8 mouse cellular contexts compared by ENCODE assay signal in the genomic region with DNA sequence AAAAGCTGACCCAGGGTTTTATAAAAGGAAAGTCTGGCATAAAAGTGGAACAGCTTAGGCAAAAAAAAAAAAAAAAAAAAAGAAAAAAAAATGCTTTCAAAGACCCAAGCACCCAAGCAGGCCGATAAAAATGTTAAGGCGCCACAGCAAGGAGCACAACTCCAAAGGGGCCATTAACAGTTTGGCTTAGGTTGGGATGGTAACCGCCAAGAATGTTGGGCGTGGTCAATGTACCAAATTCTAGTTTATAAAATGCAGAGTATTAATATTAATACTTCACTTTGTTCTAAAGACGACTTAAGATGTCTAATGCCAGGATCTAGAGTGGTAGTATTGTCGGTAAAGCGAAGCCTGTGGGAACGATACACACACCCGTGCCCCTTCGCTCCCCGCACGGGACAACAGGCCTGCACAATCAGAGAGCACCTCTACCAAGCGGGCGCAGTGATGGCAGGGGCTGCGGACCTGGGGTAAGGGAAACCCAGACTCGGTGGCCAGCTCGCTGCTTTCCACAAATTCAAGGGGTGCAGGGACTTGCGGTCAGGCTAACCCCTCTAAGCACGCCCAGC. TPM values are rescaled to one million over a fixed set of nuclear protein-coding genes. Genes with fewer than 3 reads are reported as not detected.
A peak's percentile ranks its signal among the peaks of the same experiment; 100 is the strongest.
DNase-seq lines count a peak whose midpoint lies in the region; ATAC-seq and TF ChIP-seq lines count a peak whose summit lies in the region.

No protein-coding gene starts in this region.

- peak overlapping the region; percentile 94 for H3K4me3 ChIP-seq in lung, adult 2 months (replicated peaks; ENCODE audit: extremely low read depth, low read depth, low read length)
- H3K4me3 ChIP-seq in embryonic facial prominence, embryonic 10.5 days = peak overlapping the region; percentile 96
- peak overlapping the region; percentile 97 for H3K4me3 ChIP-seq in hindbrain, embryonic 14.5 days (replicated peaks; ENCODE audit: low read length)
- peak overlapping the region; percentile 96 for H3K4me3 ChIP-seq in midbrain, embryonic 10.5 days

- TF ChIP-seq CTCF in lung, adult 2 months (IDR thresholded peaks at IDR 0.05; ENCODE audit: insufficient read depth, low read length) = no peak

- no peaks in the 10 kb centered on the region for H3K9me3 ChIP-seq in embryonic facial prominence, embryonic 10.5 days
- H3K9me3 ChIP-seq in hindbrain, embryonic 14.5 days (ENCODE audit: control insufficient read depth, low read length) = no peaks in the 10 kb centered on the region
- no peaks in the 10 kb centered on the region for H3K9me3 ChIP-seq in midbrain, embryonic 10.5 days (replicated peaks)

- H3K27ac ChIP-seq in embryonic facial prominence, embryonic 10.5 days (replicated peaks) = peak overlapping the region; percentile 99
- H3K27ac ChIP-seq in hindbrain, embryonic 14.5 days = peak overlapping the region; percentile 97
- H3K27ac ChIP-seq in midbrain, embryonic 10.5 days (replicated peaks) = peak overlapping the region; percentile 97

- no peak for DNase-seq in lung, adult 2 months
- no peak for DNase-seq in lung, postnatal 14 days
- DNase-seq in embryonic facial prominence, embryonic 10.5 days (ENCODE audit: low spot score) = no peak
- no peak for DNase-seq in hindbrain, embryonic 14.5 days (ENCODE audit: low spot score)
- DNase-seq in midbrain, embryonic 10.5 days (ENCODE audit: low spot score) = no peak
- DNase-seq in layer of hippocampus, postnatal 25 days (ENCODE audit: extremely low spot score in 1 of 2, low spot score in 1 of 2) = no peak
- DNase-seq in cerebellum, adult 11-12 months = no peak
- DNase-seq in right cerebral cortex, postnatal 4 days = no peak

- H3K9ac ChIP-seq in hindbrain, embryonic 14.5 days = peak overlapping the region; percentile 92

- no peak for TF ChIP-seq POLR2A in lung, adult 2 months (IDR thresholded peaks at IDR 0.05; ENCODE audit: borderline replicate concordance, extremely low read depth, low read depth, low read length)

- H3K4me2 ChIP-seq in hindbrain, embryonic 14.5 days (replicated peaks) = peak overlapping the region; percentile 90

- ATAC-seq in hindbrain, embryonic 14.5 days (ENCODE audit: low FRiP score) = no peak

- H3K27me3 ChIP-seq in embryonic facial prominence, embryonic 10.5 days (replicated peaks; ENCODE audit: low read depth, poor library complexity, severe bottlenecking) = peaks cover 5% of the 10 kb centered on the region; the same call in 1 of the 2 replicates
- H3K27me3 ChIP-seq in hindbrain, embryonic 14.5 days (ENCODE audit: control insufficient read depth, insufficient read depth, low read length) = no peaks in the 10 kb centered on the region
- peaks cover 10% of the 10 kb centered on the region for H3K27me3 ChIP-seq in midbrain, embryonic 10.5 days (ENCODE audit: low read depth, poor library complexity, severe bottlenecking)

- no peaks in the 10 kb centered on the region for H3K4me1 ChIP-seq in lung, adult 2 months (ENCODE audit: control insufficient read depth, insufficient read depth, low read length)
- H3K4me1 ChIP-seq in embryonic facial prominence, embryonic 10.5 days = peaks cover 27% of the 10 kb centered on the region
- H3K4me1 ChIP-seq in hindbrain, embryonic 14.5 days (replicated peaks; ENCODE audit: control insufficient read depth, insufficient read depth, low read length) = peaks cover 25% of the 10 kb centered on the region
- H3K4me1 ChIP-seq in midbrain, embryonic 10.5 days = peaks cover 34% of the 10 kb centered on the region

- no peaks in the 10 kb centered on the region for H3K36me3 ChIP-seq in embryonic facial prominence, embryonic 10.5 days (replicated peaks)
- no peaks in the 10 kb centered on the region for H3K36me3 ChIP-seq in hindbrain, embryonic 14.5 days (replicated peaks; ENCODE audit: control insufficient read depth, insufficient read depth)
- H3K36me3 ChIP-seq in midbrain, embryonic 10.5 days = peaks cover 9% of the 10 kb centered on the region; the same call in 1 of the 2 replicates

- WGBS in lung, adult 2 months = 4% methylated on average over 19 of the region's 19 CpGs
- WGBS in embryonic facial prominence, embryonic 10.5 days = 3% methylated on average over 19 of the region's 19 CpGs
- WGBS in hindbrain, embryonic 14.5 days = 2% methylated on average over 18 of the region's 19 CpGs
- WGBS in midbrain, embryonic 10.5 days = 1% methylated on average over 19 of the region's 19 CpGs

RNA-seq across cellular contexts. Expression of gene Ubtd2, which starts 0.9 kb away (rescaled TPM):
- 8.8 and 11.8 TPM in 2 replicates for polyA plus RNA-seq in lung, adult 2 months (2012; rRNA removed)
- 75.2 and 84.0 TPM in 2 replicates for polyA plus RNA-seq in embryonic facial prominence, embryonic 10.5 days (2016; fragmentation: Nextera tagmentation; extraction: Ambion mirVana)
- 53.7 and 55.9 TPM in 2 replicates for polyA plus RNA-seq in hindbrain, embryonic 14.5 days (2014; fragmentation: Nextera tagmentation; extraction: Ambion mirVana)
- polyA plus RNA-seq in midbrain, embryonic 10.5 days (2016; fragmentation: Nextera tagmentation; extraction: Ambion mirVana) = 60.9 and 62.3 TPM in 2 replicates
- 10 to 100 TPM; 38.2 to 41.4 TPM for total RNA-seq in layer of hippocampus, postnatal 25 days (2021)
